Mouse (Mus musculus): ENCODE data around the gene Dnajc11. TPM values are rescaled to one million over a fixed set of nuclear protein-coding genes. Genes with fewer than 3 reads are reported as not detected.

The Dnajc11 gene
- 10 to 100 TPM; 55.1 to 70.9 TPM for total RNA-seq (2021)

GRCm38 (mm10) chr4:151933505-151934214 lies at the start of gene Dnajc11:
Dnajc11 (plus strand) TSS chr4:151933691.
- intact Hi-C loops (cut with DNase I) = no loop called here
- peak; percentile 89 to 92 for DNase-seq (ENCODE audit: extremely low spot score in 1 of 2, low spot score in 2 of 2)

DNA sequence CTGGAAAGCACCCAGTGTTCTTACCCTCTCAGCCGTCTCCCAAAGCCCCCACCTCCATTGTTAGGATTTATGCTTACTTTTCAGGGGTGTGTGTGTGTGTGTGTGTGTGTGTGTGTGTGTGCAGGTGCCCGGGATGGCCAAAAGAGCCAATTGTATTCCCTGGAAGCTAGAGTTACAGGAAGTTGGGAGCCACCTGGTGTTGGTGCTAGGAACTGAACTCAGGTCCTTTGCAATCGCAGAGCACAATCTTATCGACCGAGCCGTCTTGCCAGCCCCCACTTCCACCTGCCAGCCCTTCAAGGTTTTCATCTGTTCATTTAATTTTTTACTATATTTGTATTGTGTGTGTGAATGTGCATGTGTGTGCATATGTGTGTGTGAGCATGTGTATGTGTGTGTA lies 40.2 kb upstream of the Dnajc11 start:
- DNase-seq (ENCODE audit: extremely low spot score in 1 of 2, low spot score in 2 of 2) = no peak
- intact Hi-C loops (cut with DNase I) = no loop called here

GRCm38 (mm10) chr4:151894926-151895325 lies 38.6 kb upstream of the Dnajc11 start:
- intact Hi-C loops (cut with DNase I) = no loop called here
- no peak for DNase-seq (ENCODE audit: extremely low spot score in 1 of 2, low spot score in 2 of 2)

DNA sequence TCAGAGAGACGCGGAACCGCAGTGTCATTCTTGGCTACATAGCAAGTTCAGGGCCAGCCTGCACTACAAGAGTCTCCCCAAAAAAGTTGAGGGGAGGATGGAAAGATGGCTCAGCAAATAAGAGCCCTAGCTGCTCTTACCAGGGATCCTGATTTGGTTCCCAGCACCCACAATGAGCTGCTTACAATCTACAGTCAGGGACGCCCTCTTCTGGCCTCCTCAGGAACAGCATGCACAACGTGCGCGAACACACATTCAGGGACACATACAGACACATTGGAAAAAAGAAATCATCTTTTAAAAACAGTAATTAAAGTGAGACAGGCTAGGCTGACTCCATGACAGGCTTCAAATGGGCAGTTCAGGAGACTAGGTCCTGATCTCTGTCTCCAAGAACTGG lies 37.9 kb upstream of the Dnajc11 start:
- intact Hi-C loops (cut with DNase I) = no loop called here
- no peak for DNase-seq (ENCODE audit: extremely low spot score in 1 of 2, low spot score in 2 of 2)

DNA sequence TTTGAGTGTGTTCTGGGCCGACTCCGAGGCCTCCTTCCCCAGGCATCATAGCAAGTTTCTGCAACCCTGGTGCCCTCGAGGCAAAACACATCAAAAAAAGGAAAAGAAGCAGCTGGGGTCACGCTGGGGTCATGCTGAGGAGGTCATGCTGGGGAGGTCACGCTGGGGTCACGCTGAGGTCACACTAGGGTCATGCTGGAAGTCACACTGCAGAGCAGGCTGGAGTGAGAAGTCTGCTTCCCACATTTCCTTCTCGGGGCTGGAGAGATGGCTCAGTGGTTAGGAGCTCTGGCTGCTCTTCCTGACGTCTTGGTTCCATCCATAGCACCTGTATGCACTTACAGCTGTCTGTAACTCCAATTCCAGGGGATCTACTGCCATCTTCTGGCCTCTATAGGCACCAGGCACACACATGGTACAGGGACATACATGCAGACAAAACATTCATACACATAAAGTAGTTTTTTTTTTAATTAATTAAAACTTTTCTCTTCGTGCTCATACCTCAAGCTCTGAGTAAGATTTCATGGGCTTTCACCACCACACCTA lies 36.3 kb upstream of the Dnajc11 start:
- intact Hi-C loops (cut with DNase I) = no loop called here

GRCm38 (mm10) chr4:151898600-151899245 lies 34.8 kb upstream of the Dnajc11 start:
- DNase-seq (ENCODE audit: extremely low spot score in 1 of 2, low spot score in 2 of 2) = peak in 1 of 2 experiments; percentile 40
- intact Hi-C loops (cut with DNase I) = no loop called here

More for the DNA sequence above, 36.3 kb upstream of the Dnajc11 start:
- DNase-seq (ENCODE audit: extremely low spot score in 1 of 2, low spot score in 2 of 2) = no peak

DNA sequence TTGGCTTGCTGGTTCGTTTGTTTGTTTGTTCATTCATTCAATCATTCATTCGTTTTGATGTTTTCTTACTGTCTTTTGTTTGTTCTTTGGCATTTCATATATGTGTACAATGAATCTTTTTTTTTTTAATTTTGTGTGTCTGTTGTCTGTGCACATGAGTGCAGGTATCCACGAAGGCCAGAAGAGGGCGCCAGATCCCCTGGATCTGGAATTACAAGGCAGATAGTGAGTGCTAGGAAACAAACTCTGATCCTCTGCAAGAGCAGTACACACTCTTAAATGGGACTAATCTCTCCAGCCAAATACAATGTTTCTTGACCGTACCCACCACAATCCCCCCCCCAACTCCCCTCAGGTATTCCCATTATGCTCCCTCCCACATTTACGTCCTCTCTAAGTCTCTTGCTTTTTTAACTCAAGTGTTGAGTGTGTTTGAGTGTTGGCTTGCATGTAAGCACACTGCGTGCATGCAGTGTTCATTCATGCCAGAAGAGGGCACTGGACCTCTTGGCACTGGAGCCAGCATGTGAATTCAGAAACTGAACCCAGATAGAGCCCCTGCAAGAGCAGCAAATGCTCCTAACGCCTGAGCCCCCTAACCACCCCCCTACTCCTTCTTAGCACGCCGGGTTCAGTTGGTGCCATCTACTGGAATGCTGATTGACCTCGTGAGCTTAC lies 33.6 kb upstream of the Dnajc11 start:
- no peak for DNase-seq (ENCODE audit: extremely low spot score in 1 of 2, low spot score in 2 of 2)
- intact Hi-C loops (cut with DNase I) = no loop called here

- intact Hi-C loops (cut with DNase I) = no loop called here
- DNase-seq (ENCODE audit: extremely low spot score in 1 of 2, low spot score in 2 of 2) = no peak
Measured at GRCm38 (mm10) chr4:151900735-151901134, 32.8 kb upstream of the Dnajc11 start.

- intact Hi-C loops (cut with DNase I) = no loop called here
- no peak for DNase-seq (ENCODE audit: extremely low spot score in 1 of 2, low spot score in 2 of 2)
Measured at GRCm38 (mm10) chr4:151901422-151901821, 32.1 kb upstream of the Dnajc11 start.

DNA sequence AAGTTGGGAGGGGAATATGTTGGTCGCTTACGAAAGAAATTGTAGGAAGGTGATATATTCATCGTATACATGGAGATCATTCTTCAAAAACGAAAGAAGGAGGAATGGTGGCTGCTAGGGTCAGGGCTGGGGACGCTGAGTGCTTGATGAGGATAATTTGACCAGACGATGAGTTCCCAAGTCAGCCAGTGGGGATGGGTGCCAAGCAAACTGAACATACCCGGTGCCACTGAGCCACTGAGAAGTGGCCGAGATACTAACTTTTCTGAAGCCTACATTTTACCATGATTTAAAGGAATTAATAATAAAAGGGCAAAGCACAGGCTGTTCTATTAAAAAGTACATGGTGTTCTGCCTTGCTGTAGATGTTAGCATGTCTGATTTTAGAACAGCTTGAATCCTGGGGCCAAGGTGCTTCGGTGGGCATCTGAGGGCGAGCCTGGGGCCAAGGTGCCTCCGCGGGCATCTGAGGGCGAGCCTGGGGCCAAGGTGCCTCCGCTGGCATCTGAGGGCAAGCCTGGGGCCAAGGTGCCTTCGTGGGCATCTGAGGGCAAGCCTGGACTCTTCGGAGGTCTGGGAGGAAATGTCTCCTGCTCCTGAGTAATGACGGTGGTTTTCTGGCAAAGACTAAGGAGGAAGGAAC lies 31.3 kb upstream of the Dnajc11 start:
- intact Hi-C loops (cut with DNase I) = no loop called here
- DNase-seq (ENCODE audit: extremely low spot score in 1 of 2, low spot score in 2 of 2) = no peak

GRCm38 (mm10) chr4:151902689-151903241 lies 30.7 kb upstream of the Dnajc11 start:
- intact Hi-C loops (cut with DNase I) = no loop called here
- DNase-seq (ENCODE audit: extremely low spot score in 1 of 2, low spot score in 2 of 2) = peak in 1 of 2 experiments; percentile 68

GRCm38 (mm10) chr4:151904098-151904497 lies 29.4 kb upstream of the Dnajc11 start:
- intact Hi-C loops (cut with DNase I) = no loop called here
- DNase-seq (ENCODE audit: extremely low spot score in 1 of 2, low spot score in 2 of 2) = peak in 1 of 2 experiments; percentile 67

DNA sequence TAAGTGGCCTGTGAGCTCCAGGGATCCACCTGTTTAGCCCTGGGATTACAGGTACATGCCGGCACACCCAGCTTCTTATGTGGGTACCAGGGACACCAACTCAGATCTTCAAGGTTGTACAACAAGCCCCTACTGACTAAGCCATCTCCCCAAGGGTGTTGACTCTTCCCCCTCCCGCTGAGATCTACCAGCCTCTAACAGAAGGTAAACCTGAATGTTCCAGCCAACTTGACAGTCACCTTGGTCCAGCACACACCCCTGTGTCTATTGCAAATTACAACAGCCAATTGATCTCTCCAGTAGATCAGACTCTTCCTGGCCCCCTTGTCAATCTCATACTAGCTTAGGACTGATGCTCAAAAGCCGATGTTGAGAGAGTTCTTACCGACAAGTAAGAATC lies 27.9 kb upstream of the Dnajc11 start:
- DNase-seq (ENCODE audit: extremely low spot score in 1 of 2, low spot score in 2 of 2) = no peak
- intact Hi-C loops (cut with DNase I) = no loop called here

GRCm38 (mm10) chr4:151907577-151908343 lies 25.7 kb upstream of the Dnajc11 start:
- intact Hi-C loops (cut with DNase I) = no loop called here
- DNase-seq (ENCODE audit: extremely low spot score in 1 of 2, low spot score in 2 of 2) = no peak

DNA sequence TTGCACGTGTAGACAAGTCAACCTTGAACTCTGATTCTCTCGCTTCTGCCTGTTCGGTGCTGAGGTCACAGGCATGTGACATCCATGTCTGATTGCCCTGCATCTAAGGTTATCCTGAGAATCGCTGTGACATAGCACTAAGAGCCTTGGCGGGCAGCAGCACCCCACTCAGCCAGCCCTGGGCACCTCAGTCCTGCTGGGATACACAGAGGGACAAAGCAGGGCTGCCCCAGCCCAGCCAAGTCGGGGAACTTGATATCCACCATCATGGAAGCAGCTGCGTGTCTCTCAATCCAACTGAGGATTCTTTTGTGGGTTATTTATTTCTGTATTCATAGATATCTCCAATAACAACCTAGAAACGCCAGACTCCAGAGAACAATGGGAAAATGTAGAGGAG lies 24.7 kb upstream of the Dnajc11 start:
- DNase-seq (ENCODE audit: extremely low spot score in 1 of 2, low spot score in 2 of 2) = no peak
- intact Hi-C loops (cut with DNase I) = no loop called here

GRCm38 (mm10) chr4:151916271-151916670 lies 17.2 kb upstream of the Dnajc11 start:
- intact Hi-C loops (cut with DNase I) = no loop called here
- DNase-seq (ENCODE audit: extremely low spot score in 1 of 2, low spot score in 2 of 2) = no peak

- no peak for DNase-seq (ENCODE audit: extremely low spot score in 1 of 2, low spot score in 2 of 2)
- intact Hi-C loops (cut with DNase I) = no loop called here
Measured at GRCm38 (mm10) chr4:151919135-151919840, 14.2 kb upstream of the Dnajc11 start.

Data from left cerebral cortex, postnatal 10 days (tissue).